ENCODE assay signal across 8 mouse cellular contexts in genomic region chr14:55592226-55592625, GRCm38 (mm10). TPM values are rescaled to one million over a fixed set of nuclear protein-coding genes. Genes with fewer than 3 reads are reported as not detected.
A peak's percentile ranks its signal among the peaks of the same experiment; 100 is the strongest.
DNase-seq lines count a peak whose midpoint lies in the region; ATAC-seq and TF ChIP-seq lines count a peak whose summit lies in the region.

No protein-coding gene starts in this region.

- peaks cover 22% of the 10 kb centered on the region for H3K36me3 ChIP-seq in hindbrain, embryonic 16.5 days (ENCODE audit: control insufficient read depth, insufficient read depth, low read length)
- H3K36me3 ChIP-seq in midbrain, embryonic 11.5 days (ENCODE audit: control insufficient read depth, insufficient read depth, low read length), result peaks cover 19% of the 10 kb centered on the region

- DNase-seq in lung, adult 2 months, result peak; percentile 38
- DNase-seq in lung, postnatal 36 days, result no peak
- DNase-seq in cerebellum, postnatal 25 days, result peak; percentile 33 to 54
- no peak for DNase-seq in midbrain, embryonic 11.5 days (ENCODE audit: low spot score, missing footprints)
- DNase-seq in urinary bladder, postnatal 14 days (ENCODE audit: low spot score), result no peak
- no peak for DNase-seq in layer of hippocampus, postnatal 36 days

- no peak for TF ChIP-seq POLR2A in lung, adult 2 months (IDR thresholded peaks at IDR 0.05; ENCODE audit: borderline replicate concordance, extremely low read depth, low read depth, low read length)

- H3K27me3 ChIP-seq in hindbrain, embryonic 16.5 days (replicated peaks; ENCODE audit: control insufficient read depth, insufficient read depth, low read length), result no peaks in the 10 kb centered on the region
- H3K27me3 ChIP-seq in midbrain, embryonic 11.5 days (ENCODE audit: control insufficient read depth, insufficient read depth, low read length), result no peaks in the 10 kb centered on the region

- H3K4me3 ChIP-seq in lung, adult 2 months (replicated peaks; ENCODE audit: extremely low read depth, low read depth, low read length), result peak overlapping the region; percentile 87
- peak overlapping the region; percentile 56 for H3K4me3 ChIP-seq in hindbrain, embryonic 16.5 days (ENCODE audit: low read length)
- H3K4me3 ChIP-seq in midbrain, embryonic 11.5 days (ENCODE audit: low read depth, low read length), result peak overlapping the region; percentile 91

- no peak for TF ChIP-seq CTCF in lung, adult 2 months (IDR thresholded peaks at IDR 0.05; ENCODE audit: insufficient read depth, low read length)

- 3% methylated on average over 16 of the region's 16 CpGs for WGBS in lung, adult 2 months
- 9% methylated on average over 16 of the region's 16 CpGs for WGBS in hindbrain, embryonic 16.5 days
- WGBS in midbrain, embryonic 11.5 days, result 8% methylated on average over 16 of the region's 16 CpGs

- ATAC-seq in hindbrain, embryonic 16.5 days, result no peak
- ATAC-seq in midbrain, embryonic 11.5 days (ENCODE audit: low FRiP score), result no peak
- no peak for ATAC-seq in monocyte, adult 5-6 weeks (replicated peaks; ENCODE audit: insufficient number of reproducible peaks, low FRiP score, low TSS enrichment, poor library complexity, severe bottlenecking)

- peak overlapping the region; percentile 83 for H3K4me2 ChIP-seq in hindbrain, embryonic 16.5 days (ENCODE audit: low read length)
- peak overlapping the region; percentile 97 for H3K4me2 ChIP-seq in midbrain, embryonic 11.5 days

- no peaks in the 10 kb centered on the region for H3K9me3 ChIP-seq in hindbrain, embryonic 16.5 days (ENCODE audit: control insufficient read depth, low read length)
- no peaks in the 10 kb centered on the region for H3K9me3 ChIP-seq in midbrain, embryonic 11.5 days (ENCODE audit: control insufficient read depth, low read length)

- H3K9ac ChIP-seq in hindbrain, embryonic 16.5 days (ENCODE audit: low read depth, low read length), result peak overlapping the region; percentile 69
- peak overlapping the region; percentile 85 for H3K9ac ChIP-seq in midbrain, embryonic 11.5 days (ENCODE audit: low read length)

- H3K27ac ChIP-seq in hindbrain, embryonic 16.5 days (ENCODE audit: low read depth, low read length), result peak overlapping the region; percentile 94
- no peak overlapping the region for H3K27ac ChIP-seq in midbrain, embryonic 11.5 days (ENCODE audit: low read depth, low read length)

- H3K4me1 ChIP-seq in lung, adult 2 months (ENCODE audit: control insufficient read depth, insufficient read depth, low read length), result peaks cover 18% of the 10 kb centered on the region
- H3K4me1 ChIP-seq in hindbrain, embryonic 16.5 days (ENCODE audit: control insufficient read depth, insufficient read depth, low read depth, low read length), result peaks cover 26% of the 10 kb centered on the region
- peaks cover 15% of the 10 kb centered on the region for H3K4me1 ChIP-seq in midbrain, embryonic 11.5 days (ENCODE audit: control insufficient read depth, insufficient read depth, low read length)

RNA-seq across cellular contexts. Expression of gene Rnf31, which starts 0.7 kb away (rescaled TPM):
- polyA plus RNA-seq in lung, adult 2 months (2012; rRNA removed), result 37.7 and 42.8 TPM in 2 replicates
- polyA plus RNA-seq in hindbrain, embryonic 16.5 days (2015; fragmentation: Nextera tagmentation; extraction: Ambion mirVana), result 18.2 and 20.3 TPM in 2 replicates
- 8.2 and 9.8 TPM in 2 replicates for polyA plus RNA-seq in midbrain, embryonic 11.5 days (2014; fragmentation: Nextera tagmentation; extraction: Ambion mirVana)
- 25.1 to 38.5 TPM (median 38.4 TPM) in 3 replicates for total RNA-seq in monocyte, adult 5-6 weeks (2017)
- 10 to 100 TPM; 29.5 to 41.0 TPM for total RNA-seq in layer of hippocampus, postnatal 36 days (2021)

RNA-seq across cellular contexts. Expression of gene Psme2, which starts 1.3 kb away (rescaled TPM):
- polyA plus RNA-seq in lung, adult 2 months (2012; rRNA removed), result 45.0 and 60.5 TPM in 2 replicates
- 170 and 173 TPM in 2 replicates for polyA plus RNA-seq in hindbrain, embryonic 16.5 days (2015; fragmentation: Nextera tagmentation; extraction: Ambion mirVana)
- 189 and 202 TPM in 2 replicates for polyA plus RNA-seq in midbrain, embryonic 11.5 days (2014; fragmentation: Nextera tagmentation; extraction: Ambion mirVana)
- total RNA-seq in monocyte, adult 5-6 weeks (2017), result 275 to 334 TPM (median 300 TPM) in 3 replicates
- 10 to 100 TPM; 43.2 to 44.6 TPM for total RNA-seq in layer of hippocampus, postnatal 36 days (2021)

RNA-seq across cellular contexts. Expression of gene Emc9, which starts 7.1 kb away (rescaled TPM):
- 20.7 and 20.8 TPM in 2 replicates for polyA plus RNA-seq in lung, adult 2 months (2012; rRNA removed)
- 49.4 and 64.2 TPM in 2 replicates for polyA plus RNA-seq in hindbrain, embryonic 16.5 days (2015; fragmentation: Nextera tagmentation; extraction: Ambion mirVana)
- 8.1 and 8.4 TPM in 2 replicates for polyA plus RNA-seq in midbrain, embryonic 11.5 days (2014; fragmentation: Nextera tagmentation; extraction: Ambion mirVana)
- total RNA-seq in monocyte, adult 5-6 weeks (2017), result 10.5 to 13.0 TPM (median 12.1 TPM) in 3 replicates
- total RNA-seq in layer of hippocampus, postnatal 36 days (2021), result 10 to 100 TPM; 46.1 to 50.7 TPM

RNA-seq across cellular contexts. Expression of gene Irf9, which starts 11.1 kb away (rescaled TPM):
- 77.3 and 82.6 TPM in 2 replicates for polyA plus RNA-seq in lung, adult 2 months (2012; rRNA removed)
- 9.7 and 10.6 TPM in 2 replicates for polyA plus RNA-seq in hindbrain, embryonic 16.5 days (2015; fragmentation: Nextera tagmentation; extraction: Ambion mirVana)
- polyA plus RNA-seq in midbrain, embryonic 11.5 days (2014; fragmentation: Nextera tagmentation; extraction: Ambion mirVana), result 5.8 and 6.3 TPM in 2 replicates
- total RNA-seq in monocyte, adult 5-6 weeks (2017), result 76.6 to 92.0 TPM (median 77.4 TPM) in 3 replicates
- 10 to 100 TPM; 13.9 to 16.2 TPM for total RNA-seq in layer of hippocampus, postnatal 36 days (2021)

RNA-seq across cellular contexts. Expression of gene Psme1, which starts 14.3 kb away (rescaled TPM):
- 82.8 and 98.6 TPM in 2 replicates for polyA plus RNA-seq in lung, adult 2 months (2012; rRNA removed)
- polyA plus RNA-seq in hindbrain, embryonic 16.5 days (2015; fragmentation: Nextera tagmentation; extraction: Ambion mirVana), result 223 and 230 TPM in 2 replicates
- 111 and 114 TPM in 2 replicates for polyA plus RNA-seq in midbrain, embryonic 11.5 days (2014; fragmentation: Nextera tagmentation; extraction: Ambion mirVana)
- 318 to 422 TPM (median 336 TPM) in 3 replicates for total RNA-seq in monocyte, adult 5-6 weeks (2017)
- total RNA-seq in layer of hippocampus, postnatal 36 days (2021), result 10 to 100 TPM; 50.3 to 50.4 TPM

Comparison
In these comparisons a context has a peak if more than half of its experiments do, and no peak if none do; other contexts are left out.
1. DNase-seq: peak in lung, adult 2 months (single experiment) and cerebellum, postnatal 25 days (2 of 2); none in lung, postnatal 36 days (single experiment), midbrain, embryonic 11.5 days (single experiment), urinary bladder, postnatal 14 days (single experiment) and layer of hippocampus, postnatal 36 days (0 of 2).
2. Peak in every context shown above with its lines, with median percentiles within 50 percentile points of each other: H3K4me3 ChIP-seq.